Mouse (Mus musculus): ENCODE measurements at regions not wholly inside any gene's neighbourhood (a gene's known extent, or its start where the extent isn't known, plus 50 kb on each side); places are given as distances from the start of the nearest gene placed in this dataset.
A peak's percentile ranks its signal among the peaks of the same experiment; 100 is the strongest.
"Not testable (repeated sequence)": the region's sequence is repeated elsewhere in the genome, so short reads cannot be mapped to it uniquely, and the experiment has no call there.

- not testable (repeated sequence) for DNase-seq (ENCODE audit: low spot score in 2 of 2)
These were observed 81.3 kb downstream of the Ogfrl1 start for GRCm38 (mm10) chr1:23316288-23316687.

- DNase-seq (ENCODE audit: low spot score in 2 of 2), result not testable (repeated sequence)
These were observed 82.7 kb downstream of the Ogfrl1 start for GRCm38 (mm10) chr1:23314863-23315262.

GRCm38 (mm10) chr1:23292718-23293117 is 104.9 kb downstream of the Ogfrl1 start:
- DNase-seq (ENCODE audit: low spot score in 2 of 2), result no peak

- DNase-seq (ENCODE audit: low spot score in 2 of 2), result peak; percentile 23 to 40
These were observed 110.8 kb downstream of the Ogfrl1 start for GRCm38 (mm10) chr1:23286741-23287140.

- no peak for DNase-seq (ENCODE audit: low spot score in 2 of 2)
These were observed 114.7 kb downstream of the Ogfrl1 start for GRCm38 (mm10) chr1:23282870-23283219.

- no peak for DNase-seq (ENCODE audit: low spot score in 2 of 2)
These were observed 115.2 kb downstream of the Ogfrl1 start for GRCm38 (mm10) chr1:23282215-23282869.

GRCm38 (mm10) chr1:23279827-23280226 is 117.7 kb downstream of the Ogfrl1 start:
- no peak for DNase-seq (ENCODE audit: low spot score in 2 of 2)

- DNase-seq (ENCODE audit: low spot score in 2 of 2), result no peak
These were observed 125.5 kb downstream of the Ogfrl1 start for GRCm38 (mm10) chr1:23272077-23272476.

GRCm38 (mm10) chr1:23270910-23271822 is 126.4 kb downstream of the Ogfrl1 start:
- no peak for DNase-seq (ENCODE audit: low spot score in 2 of 2)

- no peak for DNase-seq (ENCODE audit: low spot score in 2 of 2)
These were observed 129.5 kb downstream of the Ogfrl1 start for GRCm38 (mm10) chr1:23268062-23268461.

- DNase-seq (ENCODE audit: low spot score in 2 of 2), result no peak
These were observed 131.9 kb downstream of the Ogfrl1 start for GRCm38 (mm10) chr1:23265556-23266232.

GRCm38 (mm10) chr1:23264251-23264650 is 133.3 kb downstream of the Ogfrl1 start:
- DNase-seq (ENCODE audit: low spot score in 2 of 2), result no peak

GRCm38 (mm10) chr1:23263798-23264197 is 133.8 kb downstream of the Ogfrl1 start:
- DNase-seq (ENCODE audit: low spot score in 2 of 2), result no peak

GRCm38 (mm10) chr1:23261652-23262051 is 135.9 kb downstream of the Ogfrl1 start:
- no peak for DNase-seq (ENCODE audit: low spot score in 2 of 2)

- no peak for DNase-seq (ENCODE audit: low spot score in 2 of 2)
These were observed 140.2 kb downstream of the Ogfrl1 start for GRCm38 (mm10) chr1:23257306-23257895.

- peak; percentile 54 to 61 for DNase-seq (ENCODE audit: low spot score in 2 of 2)
These were observed 141.0 kb downstream of the Ogfrl1 start for GRCm38 (mm10) chr1:23256630-23257001.

GRCm38 (mm10) chr1:23255925-23256629 is 141.5 kb downstream of the Ogfrl1 start:
- peak; percentile 91 to 95 for DNase-seq (ENCODE audit: low spot score in 2 of 2)

- no peak for DNase-seq (ENCODE audit: low spot score in 2 of 2)
These were observed 143.3 kb downstream of the Ogfrl1 start for GRCm38 (mm10) chr1:23254235-23254634.

- no peak for DNase-seq (ENCODE audit: low spot score in 2 of 2)
These were observed 129.5 kb upstream of the 4933415F23Rik start for GRCm38 (mm10) chr1:23231522-23231921.

GRCm38 (mm10) chr1:23228478-23228877 is 126.4 kb upstream of the 4933415F23Rik start:
- DNase-seq (ENCODE audit: low spot score in 2 of 2), result no peak

- DNase-seq (ENCODE audit: low spot score in 2 of 2), result no peak
These were observed 112.6 kb upstream of the 4933415F23Rik start for GRCm38 (mm10) chr1:23214462-23215158.
